Mouse (Mus musculus): ENCODE results near the gene Pcdh8. TPM values are rescaled to one million over a fixed set of nuclear protein-coding genes. Genes with fewer than 3 reads are reported as not detected.

Pcdh8 gene
- polyA plus RNA-seq, 1 experiment from 2014 or later, result 22.7 TPM

GRCm38 (mm10) chr14:79737642-79738379, 33.3 kb downstream of the Pcdh8 start:
- H3K9me3 ChIP-seq (replicated peaks; ENCODE audit: control insufficient read depth, low read length), result no peaks in the 10 kb centered on the region
- H3K36me3 ChIP-seq (ENCODE audit: control insufficient read depth, insufficient read depth, low read length), result no peaks in the 10 kb centered on the region
- ATAC-seq (no peak), DNase-seq (ENCODE audit: low spot score) (no peak)
- WGBS, result 57% methylated on average over 9 of the region's 9 CpGs
- H3K4me1 ChIP-seq (ENCODE audit: control insufficient read depth, insufficient read depth, low read length), result no peaks in the 10 kb centered on the region
- H3K27me3 ChIP-seq (replicated peaks; ENCODE audit: control insufficient read depth, insufficient read depth, low read length), result no peaks in the 10 kb centered on the region
- no peak overlapping the region for H3K9ac ChIP-seq (ENCODE audit: low read length)
- H3K4me3 ChIP-seq (ENCODE audit: low read depth, low read length), result no peak overlapping the region
- no peak overlapping the region for H3K27ac ChIP-seq (ENCODE audit: low read depth, low read length)
- no peak overlapping the region for H3K4me2 ChIP-seq (ENCODE audit: low read length)

- no peaks in the 10 kb centered on the region for H3K9me3 ChIP-seq (replicated peaks; ENCODE audit: control insufficient read depth, low read length)
- ATAC-seq (no peak), DNase-seq (ENCODE audit: low spot score) (no peak)
- H3K27me3 ChIP-seq (replicated peaks; ENCODE audit: control insufficient read depth, insufficient read depth, low read length), result no peaks in the 10 kb centered on the region
- H3K27ac ChIP-seq (ENCODE audit: low read depth, low read length), result no peak overlapping the region
- WGBS, result 62% methylated on average over 6 of the region's 6 CpGs
- H3K4me2 ChIP-seq (ENCODE audit: low read length), result no peak overlapping the region
- H3K9ac ChIP-seq (ENCODE audit: low read length), result no peak overlapping the region
- H3K4me1 ChIP-seq (ENCODE audit: control insufficient read depth, insufficient read depth, low read length), result no peaks in the 10 kb centered on the region
- no peaks in the 10 kb centered on the region for H3K36me3 ChIP-seq (ENCODE audit: control insufficient read depth, insufficient read depth, low read length)
- H3K4me3 ChIP-seq (ENCODE audit: low read depth, low read length), result no peak overlapping the region
Measured at GRCm38 (mm10) chr14:79736781-79737180, 34.3 kb downstream of the Pcdh8 start.

GRCm38 (mm10) chr14:79733501-79733900, 37.6 kb downstream of the Pcdh8 start:
- no peak overlapping the region for H3K27ac ChIP-seq (ENCODE audit: low read depth, low read length)
- 85% methylated on average over 6 of the region's 6 CpGs for WGBS
- no peaks in the 10 kb centered on the region for H3K9me3 ChIP-seq (replicated peaks; ENCODE audit: control insufficient read depth, low read length)
- H3K4me2 ChIP-seq (ENCODE audit: low read length), result no peak overlapping the region
- ATAC-seq (no peak), DNase-seq (ENCODE audit: low spot score) (no peak)
- no peak overlapping the region for H3K4me3 ChIP-seq (ENCODE audit: low read depth, low read length)
- no peaks in the 10 kb centered on the region for H3K4me1 ChIP-seq (ENCODE audit: control insufficient read depth, insufficient read depth, low read length)
- no peaks in the 10 kb centered on the region for H3K36me3 ChIP-seq (ENCODE audit: control insufficient read depth, insufficient read depth, low read length)
- no peaks in the 10 kb centered on the region for H3K27me3 ChIP-seq (replicated peaks; ENCODE audit: control insufficient read depth, insufficient read depth, low read length)
- no peak overlapping the region for H3K9ac ChIP-seq (ENCODE audit: low read length)

- ATAC-seq, result no peak
- 80% methylated on average over 6 of the region's 6 CpGs for WGBS
Measured at GRCm38 (mm10) chr14:79728811-79729210, 42.3 kb downstream of the Pcdh8 start.

GRCm38 (mm10) chr14:79724002-79724681, 47.0 kb downstream of the Pcdh8 start:
- DNase-seq (ENCODE audit: low spot score) (peak; percentile 92), ATAC-seq (peak; percentile 90)
- peak overlapping the region; percentile 17; the same call in 1 of the 2 replicates for H3K4me2 ChIP-seq (ENCODE audit: low read length)
- no peak overlapping the region for H3K4me3 ChIP-seq (ENCODE audit: low read depth, low read length)
- peak overlapping the region; percentile 67 for H3K27ac ChIP-seq (ENCODE audit: low read depth, low read length)
- no peaks in the 10 kb centered on the region for H3K36me3 ChIP-seq (ENCODE audit: control insufficient read depth, insufficient read depth, low read length)
- peaks cover 31% of the 10 kb centered on the region for H3K4me1 ChIP-seq (ENCODE audit: control insufficient read depth, insufficient read depth, low read length)
- H3K9me3 ChIP-seq (replicated peaks; ENCODE audit: control insufficient read depth, low read length), result no peaks in the 10 kb centered on the region
- 47% methylated on average over 18 of the region's 18 CpGs for WGBS
- H3K9ac ChIP-seq (ENCODE audit: low read length), result no peak overlapping the region; the same call in 1 of the 2 replicates
- H3K27me3 ChIP-seq (replicated peaks; ENCODE audit: control insufficient read depth, insufficient read depth, low read length), result no peaks in the 10 kb centered on the region

More at GRCm38 (mm10) chr14:79728811-79729210, 42.3 kb downstream of the Pcdh8 start:
- DNase-seq (ENCODE audit: low spot score), result no peak
- Histone ChIP-seq H3K9me3 (replicated peaks; ENCODE audit: control insufficient read depth, low read length) (no peaks in the 10 kb centered on the region), H3K9ac (ENCODE audit: low read length) (no peak overlapping the region), H3K4me3 (ENCODE audit: low read depth, low read length) (no peak overlapping the region), H3K4me1 (ENCODE audit: control insufficient read depth, insufficient read depth, low read length) (peaks cover 17% of the 10 kb centered on the region), H3K27ac (ENCODE audit: low read depth, low read length) (no peak overlapping the region), H3K36me3 (ENCODE audit: control insufficient read depth, insufficient read depth, low read length) (no peaks in the 10 kb centered on the region), H3K27me3 (replicated peaks; ENCODE audit: control insufficient read depth, insufficient read depth, low read length) (no peaks in the 10 kb centered on the region), H3K4me2 (ENCODE audit: low read length) (no peak overlapping the region)

GRCm38 (mm10) chr14:79722228-79722627, 48.9 kb downstream of the Pcdh8 start:
- Histone ChIP-seq H3K27ac (ENCODE audit: low read depth, low read length) (peak overlapping the region; percentile 18; the same call in 1 of the 2 replicates), H3K36me3 (ENCODE audit: control insufficient read depth, insufficient read depth, low read length) (no peaks in the 10 kb centered on the region), H3K4me3 (ENCODE audit: low read depth, low read length) (no peak overlapping the region), H3K4me1 (ENCODE audit: control insufficient read depth, insufficient read depth, low read length) (peaks cover 31% of the 10 kb centered on the region), H3K9me3 (replicated peaks; ENCODE audit: control insufficient read depth, low read length) (no peaks in the 10 kb centered on the region), H3K9ac (ENCODE audit: low read length) (no peak overlapping the region), H3K27me3 (replicated peaks; ENCODE audit: control insufficient read depth, insufficient read depth, low read length) (no peaks in the 10 kb centered on the region), H3K4me2 (ENCODE audit: low read length) (no peak overlapping the region)
- WGBS, result 43% methylated on average over 7 of the region's 7 CpGs
- DNase-seq (ENCODE audit: low spot score), result peak; percentile 66
- no peak for ATAC-seq

MicroRNA genes within 50 kb of the gene (microRNA counts, 519-probe panel; counts per million panel counts)
- microRNA mmu-miR-759, result not detected

Small RNA genes lying within 50 kb of the gene (microRNA-seq; reads per million reads assigned to microRNA genes)
- not detected for gene Mir759

Other genes starting within 250 kb of the Pcdh8 start
- 134 and 149 TPM in 2 replicates for gene Sugt1, start 183.6 kb downstream of the Pcdh8 start, polyA plus RNA-seq (2014; fragmentation: Nextera tagmentation; extraction: Ambion mirVana)
- gene Cnmd, start 109.1 kb downstream of the Pcdh8 start, polyA plus RNA-seq (2014; fragmentation: Nextera tagmentation; extraction: Ambion mirVana), result 1.5 and 2.2 TPM in 2 replicates
- 1.3 and 2.1 TPM in 2 replicates for gene Olfm4, start 212.8 kb upstream of the Pcdh8 start, polyA plus RNA-seq (2014; fragmentation: Nextera tagmentation; extraction: Ambion mirVana)

Data from forebrain, embryonic 14.5 days (tissue).